Mouse (Mus musculus) liver, adult 2 months (tissue): ENCODE results near the gene Aebp1.

Source experiments
- CTCF ChIP-seq: fragments of 200-500 bp; IDR thresholded peaks from 2 replicates; pipeline ENCODE4 v1.5.1; 2011; ENCODE audit warnings: low read depth, low read length, control low read depth
- POLR2A ChIP-seq: fragments of 200-500 bp; IDR thresholded peaks from 2 replicates; pipeline ENCODE4 v1.6.1; 2011; ENCODE audit warnings: low read length, control low read depth; ENCODE audit not compliant: insufficient read depth; ENCODE audit errors: extremely low read depth

DNA sequence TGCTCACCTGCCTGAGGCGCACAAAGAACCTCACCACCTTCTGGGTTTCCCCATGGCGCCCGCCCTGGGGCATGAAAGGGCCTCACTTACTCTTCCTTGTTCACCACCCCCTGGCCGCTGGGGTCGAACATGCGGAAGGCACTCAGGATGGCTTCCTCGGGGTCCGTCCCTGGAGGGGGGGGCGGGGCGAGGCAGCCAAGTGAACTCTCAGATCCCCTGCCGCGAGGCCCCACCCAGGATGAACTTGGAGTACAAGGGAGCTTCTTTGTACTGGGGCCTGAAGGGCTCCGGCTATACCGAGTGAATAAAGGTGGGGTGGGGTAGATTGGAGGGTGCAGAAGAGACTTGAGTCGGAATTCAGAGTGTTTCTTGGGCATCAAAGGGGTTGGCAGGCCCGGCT is 35.5 kb downstream of the Aebp1 start:
- no peak for TF ChIP-seq CTCF
- no peak for TF ChIP-seq POLR2A
